Mouse (Mus musculus) left cerebral cortex, adult 2 months (tissue): ENCODE data around the gene Nfatc2ip. TPM values are rescaled to one million over a fixed set of nuclear protein-coding genes. Genes with fewer than 3 reads are reported as not detected.
"Not testable (repeated sequence)": the region's sequence is repeated elsewhere in the genome, so short reads cannot be mapped to it uniquely, and the experiment has no call there.

Experiments used
- DNase-seq, 2 experiments: peaks; one replicate each; pipeline ENCODE4 v3.0.0; 2021 to 2022; ENCODE audit warnings: low spot score in 2 of 2, mixed read lengths in 1 of 2; ENCODE audit errors: extremely low spot score in 1 of 2
- H3K27ac ChIP-seq: fragments of 200-600 bp; 2 replicates; pipeline ENCODE4 v1.8.1; 2022
- H3K4me3 ChIP-seq: fragments of 200-600 bp; 2 replicates; pipeline ENCODE4 v1.8.1; 2022
- CTCF ChIP-seq: fragments of 200-600 bp; IDR thresholded peaks from 2 replicates; pipeline ENCODE4 v1.8.1; 2022; ENCODE audit warnings: antibody characterized with exemption, mild to moderate bottlenecking, moderate library complexity
- intact Hi-C: fragments of 180-260 bp; cut with DNase I; formaldehyde crosslinking; loops from one replicate; pipeline ENCODE4 v1.15.1; 2025
- total RNA-seq, 2 experiments: library from RNA; stranded (reverse); gene quantifications; 2 replicates each; pipeline ENCODE4 v1.2.3; 2021

Nfatc2ip gene
- total RNA-seq, 2 experiments from 2014 or later: 6.2 to 6.8 TPM

DNA sequence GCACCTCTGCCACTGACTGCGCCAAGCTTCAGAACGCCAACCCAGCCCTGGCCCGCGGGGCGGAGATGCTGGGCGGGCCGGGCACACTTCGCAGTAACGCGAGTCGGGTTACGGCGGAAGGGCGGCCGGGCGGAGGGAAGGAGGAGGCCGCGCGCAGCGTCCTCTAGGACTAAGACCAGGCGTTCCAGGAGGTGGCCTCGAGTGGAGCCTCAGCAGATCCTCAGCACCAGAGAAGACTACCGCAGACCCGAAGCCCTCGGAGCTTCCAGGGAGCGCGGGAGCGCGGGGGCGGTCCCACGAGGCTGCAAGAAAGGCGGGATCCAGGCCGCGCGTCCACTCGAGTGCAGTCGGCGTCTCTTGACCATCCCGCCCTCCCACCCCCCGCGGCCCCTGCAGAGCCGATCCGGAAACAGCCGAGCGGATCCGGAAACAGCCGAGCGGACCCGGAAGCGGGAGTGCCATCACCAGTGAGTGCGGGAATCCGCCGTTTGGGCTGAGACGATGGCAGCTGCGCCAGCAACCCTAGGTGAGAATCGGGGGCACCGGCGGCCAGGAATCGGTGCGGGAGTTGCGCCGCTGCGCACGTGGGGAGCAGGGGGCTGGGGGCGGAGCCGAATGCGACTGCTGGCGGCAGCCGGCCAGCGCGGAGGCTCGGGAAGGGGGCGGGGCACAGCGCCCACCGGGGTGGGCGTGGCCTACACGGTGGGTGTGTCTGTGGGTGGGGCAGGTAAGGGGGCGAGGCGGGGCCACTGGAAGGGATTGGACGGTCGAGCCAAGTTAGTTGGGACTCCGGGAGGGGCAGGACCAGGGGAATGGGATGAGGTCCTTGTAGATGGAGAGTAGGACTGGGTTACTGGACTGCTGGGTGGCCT is 32.3 kb upstream of the Nfatc2ip start, which contains the start of gene Rabep2:
Gene Rabep2 (plus strand): TSS at position 129 of the 872 bp plus-strand sequence.
- intact Hi-C loops: no loop called here
- no peak for TF ChIP-seq CTCF
- peak; percentile 92 to 96 for DNase-seq

DNA sequence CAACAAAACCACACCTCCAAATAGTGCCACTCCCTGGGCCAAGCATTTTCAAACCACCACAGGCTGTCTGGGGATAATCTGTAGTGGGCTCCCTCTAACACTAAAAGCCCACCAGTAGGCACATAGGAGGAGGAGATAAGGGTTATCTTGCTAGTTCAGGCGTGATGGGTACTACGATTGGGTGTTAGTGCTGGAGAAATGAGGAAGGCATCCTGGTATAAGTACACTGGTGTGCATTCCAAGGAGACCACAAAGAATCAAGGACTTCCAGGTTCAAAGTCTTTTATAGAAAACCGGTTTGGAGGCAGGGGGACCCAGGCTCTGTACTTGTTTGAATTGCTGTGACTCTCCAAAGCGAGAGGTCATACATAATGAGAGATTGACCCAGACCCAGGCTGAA is 31.6 kb upstream of the Nfatc2ip start:
- TF ChIP-seq CTCF: no peak
- intact Hi-C loops: no loop called here
- no peak for DNase-seq
- Histone ChIP-seq H3K4me3 (peak overlapping the region; percentile 83), H3K27ac (peak overlapping the region; percentile 91)

More for the DNA sequence above, 32.3 kb upstream of the Nfatc2ip start, which contains the start of gene Rabep2:
- H3K4me3 ChIP-seq: peak within 1 kb of the TSS; percentile 83
- H3K27ac ChIP-seq: peak within 1 kb of the TSS; percentile 91

- intact Hi-C loops: no loop called here
- TF ChIP-seq CTCF: no peak
- Histone ChIP-seq H3K27ac (no peak overlapping the region), H3K4me3 (no peak overlapping the region)
- no peak for DNase-seq
Measured at GRCm38 (mm10) chr7:126427323-126427860, 30.9 kb upstream of the Nfatc2ip start.

GRCm38 (mm10) chr7:126424161-126424560 is 27.6 kb upstream of the Nfatc2ip start:
- Histone ChIP-seq H3K27ac (no peak overlapping the region), H3K4me3 (no peak overlapping the region)
- intact Hi-C loops: no loop called here
- no peak for TF ChIP-seq CTCF
- DNase-seq: no peak

- no peak for TF ChIP-seq CTCF
Measured at GRCm38 (mm10) chr7:126421756-126422155, 25.2 kb upstream of the Nfatc2ip start.

DNA sequence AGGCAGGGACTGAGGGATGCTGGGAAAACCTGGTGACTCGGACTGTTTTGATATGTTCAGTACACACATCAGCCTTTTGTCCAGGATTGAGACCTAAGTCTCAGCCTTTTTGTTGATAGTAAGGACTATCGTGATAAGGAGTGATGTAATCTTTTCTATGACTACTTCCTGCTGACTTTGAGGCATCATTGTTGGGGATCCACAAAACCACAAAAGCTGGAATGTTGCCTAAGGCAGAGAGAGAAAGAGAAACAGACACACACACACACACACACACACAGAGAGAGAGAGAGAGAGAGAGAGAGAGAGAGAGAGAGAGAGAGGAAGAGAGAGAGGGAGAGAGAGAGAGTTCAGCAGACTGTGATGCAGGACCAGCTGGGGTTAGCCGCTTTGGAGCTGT is 22.0 kb upstream of the Nfatc2ip start:
- H3K27ac ChIP-seq: no peak overlapping the region
- DNase-seq: no peak
- no peak overlapping the region for H3K4me3 ChIP-seq
- intact Hi-C loops: no loop called here
- no peak for TF ChIP-seq CTCF

More at GRCm38 (mm10) chr7:126421756-126422155, 25.2 kb upstream of the Nfatc2ip start:
- no peak for DNase-seq
- intact Hi-C loops: no loop called here
- no peak overlapping the region for H3K27ac ChIP-seq
- no peak overlapping the region for H3K4me3 ChIP-seq

DNA sequence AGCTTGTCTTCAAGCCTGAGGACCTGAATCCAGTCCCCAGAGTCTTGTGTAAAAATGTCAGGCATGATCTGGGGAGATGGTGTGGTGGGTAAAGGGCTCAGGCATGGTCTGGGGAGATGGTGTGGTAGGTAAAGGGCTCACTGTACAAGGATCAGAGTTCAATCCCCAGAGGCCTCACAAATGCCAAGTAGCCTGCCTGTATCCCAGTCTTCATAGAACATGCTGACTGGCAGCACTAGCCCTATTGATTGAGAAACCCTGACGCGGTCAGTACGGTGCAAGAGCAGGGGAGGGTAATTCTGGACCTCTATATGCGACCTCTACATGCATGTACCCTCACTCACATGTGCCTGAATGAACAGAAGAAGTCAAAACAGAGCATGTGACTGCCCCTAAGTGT is 21.1 kb upstream of the Nfatc2ip start:
- no peak overlapping the region for H3K27ac ChIP-seq
- intact Hi-C loops: no loop called here
- H3K4me3 ChIP-seq: no peak overlapping the region
- no peak for TF ChIP-seq CTCF
- DNase-seq: no peak

- Histone ChIP-seq H3K4me3 (no peak overlapping the region), H3K27ac (no peak overlapping the region)
- DNase-seq: no peak
- intact Hi-C loops: no loop called here
- TF ChIP-seq CTCF: no peak
Measured at GRCm38 (mm10) chr7:126417045-126417444, 20.5 kb upstream of the Nfatc2ip start.

GRCm38 (mm10) chr7:126416615-126417014 is 20.1 kb upstream of the Nfatc2ip start:
- Histone ChIP-seq H3K4me3 (no peak overlapping the region), H3K27ac (no peak overlapping the region)
- DNase-seq: no peak
- intact Hi-C loops: no loop called here
- no peak for TF ChIP-seq CTCF

- H3K27ac ChIP-seq: no peak within 1 kb of the TSS
- no peak for TF ChIP-seq CTCF
- intact Hi-C loops: no loop called here
- no peak within 1 kb of the TSS for H3K4me3 ChIP-seq
- DNase-seq: no peak
Measured at GRCm38 (mm10) chr7:126414725-126415124, 18.2 kb upstream of the Nfatc2ip start, which contains the start of gene Cd19. Cd19 (minus strand) TSS chr7:126414889.

DNA sequence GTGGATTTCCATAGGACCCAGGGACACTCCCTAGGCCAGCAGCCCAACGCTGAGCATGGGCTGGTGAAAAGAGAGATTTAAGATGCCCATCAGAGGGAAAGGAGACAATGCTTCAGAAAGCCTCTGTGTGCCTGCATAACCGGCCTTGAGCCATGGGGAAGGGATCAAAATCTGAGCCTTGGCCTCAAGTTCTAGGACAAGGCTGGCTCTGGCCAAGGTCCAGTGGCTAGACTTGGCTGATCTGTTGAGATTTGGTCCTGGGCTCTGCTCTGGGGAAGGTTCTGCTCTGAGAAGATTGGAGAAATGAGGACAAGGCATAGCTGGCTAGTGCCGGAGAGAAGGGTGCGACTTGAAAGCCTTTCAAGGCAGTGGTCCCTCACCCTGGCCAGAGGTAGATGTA is 14.5 kb upstream of the Nfatc2ip start:
- no peak overlapping the region for H3K4me3 ChIP-seq
- intact Hi-C loops: no loop called here
- H3K27ac ChIP-seq: no peak overlapping the region
- DNase-seq: no peak
- no peak for TF ChIP-seq CTCF

GRCm38 (mm10) chr7:126408686-126409085 is 12.1 kb upstream of the Nfatc2ip start:
- no peak for DNase-seq
- intact Hi-C loops: no loop called here

GRCm38 (mm10) chr7:126402518-126402917 is 6.0 kb upstream of the Nfatc2ip start:
- DNase-seq, H3K4me3 ChIP-seq, intact Hi-C loops, H3K27ac ChIP-seq: not testable (repeated sequence)

More at GRCm38 (mm10) chr7:126408686-126409085, 12.1 kb upstream of the Nfatc2ip start:
- H3K27ac ChIP-seq: no peak overlapping the region
- TF ChIP-seq CTCF: no peak
- H3K4me3 ChIP-seq: no peak overlapping the region
